Mouse (Mus musculus) neutrophil, adult 5-6 weeks (primary cell): ENCODE measurements around the gene Tmem119. TPM values are rescaled to one million over a fixed set of nuclear protein-coding genes. Genes with fewer than 3 reads are reported as not detected.
"Not testable (repeated sequence)": the region's sequence is repeated elsewhere in the genome, so short reads cannot be mapped to it uniquely, and the experiment has no call there.

Experiments
- ATAC-seq: fragments of 151-379, 151-347 bp; 2 replicates; pipeline ENCODE4 v1.8.0; 2017; ENCODE audit warnings: mild to moderate bottlenecking, moderate TSS enrichment; ENCODE audit not compliant: insufficient number of reproducible peaks, poor library complexity, low FRiP score, severe bottlenecking; ENCODE audit errors: extremely low read depth
- total RNA-seq: library from RNA; stranded (forward); fragments of 200-1000 nt; gene quantifications from 2 replicates; pipeline ENCODE4 v1.2.3, GENCODE M21; 2017

The Tmem119 gene
- total RNA-seq, 1 experiment from 2014 or later: 0.23 TPM

DNA sequence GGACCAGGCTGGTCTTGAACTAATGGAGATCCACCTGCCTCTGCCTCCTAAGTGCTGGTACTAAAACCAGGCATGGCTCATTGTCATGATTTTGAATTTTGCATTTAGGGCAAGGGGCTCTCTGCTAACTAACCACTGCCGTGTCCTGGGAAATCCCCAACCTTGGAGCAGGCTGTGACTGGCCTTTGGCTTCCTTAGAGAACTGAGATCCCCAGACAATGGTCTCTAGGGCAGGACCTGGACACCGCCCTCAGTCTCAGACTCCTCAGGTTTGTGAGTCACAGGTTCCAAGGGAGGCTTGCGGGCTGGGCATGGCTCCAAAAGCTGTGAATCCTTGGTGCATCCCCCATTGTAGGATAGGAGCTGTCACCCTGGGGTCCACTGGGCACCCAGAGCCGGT, 26.3 kb upstream of the Tmem119 start:
- ATAC-seq: no peak

- no peak for ATAC-seq
Measured at GRCm38 (mm10) chr5:113825558-113825957, 25.2 kb upstream of the Tmem119 start.

- ATAC-seq: peak; percentile 40; the same call in 1 of the 2 replicates
Measured at GRCm38 (mm10) chr5:113824228-113824627, 23.9 kb upstream of the Tmem119 start.

DNA sequence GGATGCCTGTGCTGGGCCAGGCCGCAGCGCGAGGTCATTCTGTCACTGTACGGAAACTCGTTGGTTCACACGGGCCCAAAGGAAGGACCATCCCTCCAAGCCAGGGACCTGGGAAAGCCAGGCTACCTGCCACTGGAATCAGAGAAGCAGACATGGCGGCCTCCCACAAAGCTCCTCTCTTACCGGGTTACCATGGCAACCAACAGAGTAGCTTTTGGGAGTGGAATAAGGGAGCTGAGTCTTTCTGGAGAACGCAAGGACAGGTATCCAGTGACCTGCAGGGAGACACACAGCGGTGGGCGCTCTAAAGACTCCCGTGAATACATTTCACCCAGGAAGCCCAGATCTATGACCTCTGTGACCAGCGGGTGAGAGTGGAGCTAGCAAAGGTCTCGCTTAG, 18.3 kb upstream of the Tmem119 start:
- no peak for ATAC-seq

GRCm38 (mm10) chr5:113815638-113816152, 15.4 kb upstream of the Tmem119 start:
- ATAC-seq: peak; percentile 63

DNA sequence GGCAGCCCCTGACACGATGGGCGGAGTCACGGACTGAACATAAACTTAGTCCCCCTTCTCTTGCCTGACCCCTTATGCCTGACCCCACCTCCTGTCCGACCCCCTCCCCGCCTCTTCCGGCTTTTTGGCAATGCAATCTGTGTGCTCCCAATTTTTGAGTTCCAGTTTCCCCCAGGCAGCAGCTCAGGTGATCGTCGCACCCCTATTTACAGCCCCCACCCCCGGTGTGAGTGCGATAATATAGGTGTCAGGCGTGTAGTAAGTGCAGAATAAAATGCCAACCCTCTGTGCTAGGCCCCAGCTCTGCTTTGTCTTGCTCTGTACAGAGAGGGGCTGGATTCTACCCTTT, 14.7 kb upstream of the Tmem119 start:
- no peak for ATAC-seq

DNA sequence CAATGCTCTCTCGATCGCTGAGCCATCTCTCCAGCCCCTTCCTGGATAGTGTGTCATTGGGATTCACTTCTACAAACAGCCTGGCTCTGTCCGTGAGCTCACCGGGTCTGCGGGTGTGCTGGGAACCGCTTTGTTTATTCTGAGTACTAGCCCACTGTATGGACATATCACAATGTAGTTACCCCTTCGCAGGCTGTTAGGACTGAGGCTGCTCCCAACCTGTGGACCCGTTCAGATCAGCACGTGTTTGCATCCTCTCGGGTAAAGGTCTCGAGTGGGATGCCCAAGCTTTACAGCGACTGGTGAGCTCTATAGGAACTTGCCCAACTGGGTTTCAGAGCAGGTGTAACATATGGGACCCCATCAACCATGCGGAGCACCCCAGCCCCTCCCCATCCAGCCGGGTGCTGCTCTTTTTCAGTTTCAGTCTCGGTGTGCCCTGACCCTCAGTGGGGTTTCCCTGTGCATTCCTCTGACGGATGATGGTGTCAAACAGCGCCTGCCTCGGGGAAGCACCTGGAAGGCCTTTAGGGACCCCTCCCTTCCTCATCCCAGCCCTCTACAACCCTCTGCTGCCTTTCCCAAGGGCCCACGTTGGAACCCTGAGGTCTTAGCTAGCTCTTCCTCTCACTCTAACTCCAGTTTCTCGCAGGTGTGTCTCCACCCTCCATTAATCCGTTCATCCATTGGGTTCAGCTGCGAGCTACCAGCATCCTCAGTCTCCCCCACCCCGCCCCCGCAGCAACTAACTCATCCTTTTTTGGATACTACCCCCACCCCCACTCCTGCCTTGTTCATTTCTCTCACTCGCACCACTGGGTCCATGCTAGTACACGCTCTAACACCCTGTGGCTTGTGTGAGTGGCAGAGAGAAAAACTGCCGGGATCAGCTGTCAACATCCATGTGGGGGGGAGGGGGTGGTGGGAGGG, 14.1 kb upstream of the Tmem119 start:
- ATAC-seq: no peak

- ATAC-seq: no peak
Measured at GRCm38 (mm10) chr5:113813608-113814007, 13.3 kb upstream of the Tmem119 start.

GRCm38 (mm10) chr5:113812638-113813037, 12.3 kb upstream of the Tmem119 start:
- ATAC-seq: no peak

DNA sequence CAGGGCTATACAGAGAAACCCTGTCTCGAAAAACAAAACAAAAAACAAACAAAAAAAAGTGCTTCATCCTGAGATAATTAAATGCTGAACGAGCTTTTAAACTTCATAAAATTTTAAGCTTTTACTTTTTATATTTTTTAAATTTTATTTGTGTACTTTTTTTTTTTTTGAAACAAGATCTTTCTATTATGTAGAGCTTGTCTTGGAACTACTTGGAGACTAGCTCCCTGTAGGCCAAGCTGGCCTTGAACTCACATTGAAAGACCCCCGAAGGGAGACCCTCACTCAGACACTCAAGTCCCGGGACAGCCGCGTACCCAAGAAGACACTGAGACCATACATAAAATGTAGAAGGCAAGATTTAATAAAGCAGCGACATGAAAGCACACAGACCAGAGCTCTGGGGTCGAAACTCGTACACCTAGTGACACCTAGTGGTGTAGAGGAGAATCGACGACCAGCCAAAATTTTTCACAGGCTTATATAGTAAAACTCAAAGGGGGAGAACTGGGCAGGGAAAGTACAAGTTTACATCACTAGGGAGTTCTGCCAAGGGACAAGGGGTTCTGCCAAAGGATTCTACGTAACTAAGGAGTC, 11.6 kb upstream of the Tmem119 start:
- ATAC-seq: not testable (repeated sequence)

- ATAC-seq: no peak
Measured at GRCm38 (mm10) chr5:113810111-113810510, 9.8 kb upstream of the Tmem119 start.

- no peak for ATAC-seq
Measured at GRCm38 (mm10) chr5:113808177-113808576, 7.9 kb upstream of the Tmem119 start.

DNA sequence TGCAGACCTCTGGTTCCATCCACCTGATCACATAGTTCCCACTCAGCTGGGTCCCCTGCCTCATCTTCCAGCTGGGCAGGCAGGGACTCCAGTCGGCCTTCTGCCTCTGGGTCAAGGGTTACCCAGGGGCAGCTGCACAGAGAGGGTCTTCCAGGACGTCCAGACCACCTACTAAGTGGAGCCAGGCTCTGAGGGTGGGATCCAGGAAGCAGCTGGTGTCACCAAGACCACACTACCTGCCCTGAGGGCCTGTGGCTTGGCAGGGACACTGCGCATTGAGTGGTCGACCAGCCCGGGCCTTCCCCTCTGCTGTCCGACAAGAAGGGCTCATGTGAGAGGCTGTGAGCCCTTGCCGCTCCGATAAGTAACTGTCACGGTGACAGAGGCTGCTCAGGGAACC, 7.4 kb upstream of the Tmem119 start:
- no peak for ATAC-seq

DNA sequence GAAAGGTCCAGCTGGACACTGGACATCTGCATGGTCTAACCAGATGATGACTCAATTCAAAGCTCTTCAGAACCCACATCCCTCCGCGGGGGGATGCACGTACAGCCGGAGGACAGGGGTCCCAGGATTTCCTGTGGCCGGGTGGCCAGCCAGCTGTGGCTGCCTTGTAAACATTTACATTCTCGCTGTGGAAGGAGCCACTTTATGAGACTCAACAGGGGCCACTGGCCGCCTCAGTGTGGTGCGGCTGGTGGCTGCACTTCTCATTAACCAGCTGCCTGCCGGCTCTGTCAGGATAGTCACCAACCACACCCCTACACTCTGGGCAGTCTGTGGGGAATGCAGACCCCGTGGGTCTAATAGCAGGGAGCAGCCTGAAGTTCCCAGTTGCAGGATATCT, 6.1 kb upstream of the Tmem119 start:
- ATAC-seq: no peak

- ATAC-seq: peak; percentile 87
Measured at GRCm38 (mm10) chr5:113805301-113805700, 5.0 kb upstream of the Tmem119 start.

DNA sequence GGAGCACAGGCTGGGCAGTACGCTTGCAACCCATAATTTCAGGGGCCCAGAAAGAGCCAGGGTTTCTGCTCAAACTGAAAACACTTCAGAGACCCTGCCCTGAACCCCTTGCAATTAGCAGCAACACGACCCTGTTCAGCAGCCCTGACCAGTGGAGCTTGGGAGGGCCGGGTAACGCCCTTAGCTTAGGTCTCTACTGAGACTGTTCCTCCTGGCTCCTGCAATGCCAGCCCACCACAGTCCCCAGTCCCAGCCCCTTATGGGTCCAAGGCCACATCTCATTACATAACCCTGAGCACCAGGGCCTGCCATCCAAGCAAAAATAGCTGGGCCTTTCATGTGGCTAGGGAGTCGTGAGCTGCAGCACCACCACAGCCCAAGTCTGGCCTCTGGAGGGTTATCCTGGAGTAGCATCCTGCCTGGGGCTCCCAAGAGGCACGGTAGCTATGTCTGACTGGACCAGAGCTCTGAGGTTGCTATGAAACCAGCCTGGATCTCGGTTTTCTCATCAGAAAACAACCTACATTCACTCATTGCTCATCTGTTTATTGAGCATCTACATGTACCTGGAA, 4.2 kb upstream of the Tmem119 start:
- ATAC-seq: no peak

DNA sequence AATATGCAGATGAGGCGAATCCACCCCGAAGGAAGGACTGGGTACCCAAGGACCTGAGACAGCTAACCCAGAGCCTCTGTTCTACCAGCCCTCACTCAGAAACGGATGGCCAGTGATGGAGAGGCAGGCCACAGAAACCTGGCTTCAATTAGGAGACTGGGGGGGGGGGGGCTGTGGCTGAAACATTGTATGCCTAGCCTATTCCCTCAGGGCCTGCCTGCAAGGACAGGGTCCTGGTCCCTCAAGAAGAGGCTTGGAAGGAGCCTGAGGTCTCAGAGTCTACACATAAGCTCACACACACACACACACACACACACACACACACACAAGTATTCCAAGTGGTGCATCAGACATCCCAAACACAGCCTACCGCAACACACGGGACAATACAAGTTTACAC, 625 bp downstream of the Tmem119 start:
- no peak for ATAC-seq

DNA sequence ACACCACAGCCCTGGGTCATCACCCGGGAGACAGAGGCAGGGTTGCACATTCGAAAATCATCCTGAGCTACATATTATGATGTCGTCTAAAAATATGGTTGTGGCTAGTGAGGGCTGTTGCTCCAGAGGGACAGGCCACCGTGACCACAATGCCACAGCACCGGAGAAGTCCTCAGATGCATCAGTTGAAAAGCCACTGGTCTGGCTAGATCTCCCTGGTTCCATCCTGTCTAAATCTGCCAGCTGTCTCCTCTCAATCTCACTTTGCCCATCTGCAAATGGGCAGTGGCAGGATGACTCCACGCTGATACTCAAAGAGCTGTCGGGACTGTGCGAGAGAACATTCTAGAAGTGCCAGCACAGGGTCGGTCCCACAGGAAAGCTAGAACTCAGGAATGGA, 1.8 kb downstream of the Tmem119 start:
- no peak for ATAC-seq

DNA sequence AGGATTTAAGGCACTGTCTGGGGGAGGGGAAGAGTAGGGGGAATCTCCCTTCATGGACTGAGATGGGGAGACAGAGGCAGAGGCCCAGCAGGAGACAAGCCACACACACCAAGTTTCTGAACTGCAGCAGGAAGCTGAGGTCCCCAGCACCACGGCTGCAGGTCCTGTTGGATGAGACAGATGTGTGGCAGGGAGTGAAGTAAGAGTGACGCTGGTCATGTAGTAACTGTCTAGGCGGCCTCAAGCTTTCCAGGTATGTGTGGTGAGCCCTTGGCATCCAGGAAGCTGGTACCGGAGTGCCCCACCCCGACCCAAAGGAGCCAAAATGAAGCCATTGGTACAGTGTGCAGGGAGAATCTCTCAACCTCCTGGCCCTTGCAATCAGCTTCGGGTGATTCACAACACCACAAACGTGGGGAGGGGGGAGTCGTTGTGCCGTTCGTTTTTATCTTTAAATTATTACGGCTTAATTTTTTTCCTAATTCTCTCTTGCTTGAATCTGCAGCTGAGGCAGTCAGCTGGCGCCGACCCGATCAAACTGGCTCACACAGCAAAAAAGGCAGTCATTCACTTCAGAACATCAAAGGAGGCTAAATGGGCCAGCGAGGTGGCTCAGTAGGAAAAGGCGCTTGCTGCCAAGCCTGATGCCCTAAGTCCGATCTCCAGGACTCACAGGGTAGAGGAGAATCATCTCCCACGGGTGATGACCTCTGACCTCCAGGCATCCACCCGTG, 3.0 kb downstream of the Tmem119 start:
- no peak for ATAC-seq
